Comparison of ENCODE assay signal across 8 mouse cellular contexts in the genomic region with DNA sequence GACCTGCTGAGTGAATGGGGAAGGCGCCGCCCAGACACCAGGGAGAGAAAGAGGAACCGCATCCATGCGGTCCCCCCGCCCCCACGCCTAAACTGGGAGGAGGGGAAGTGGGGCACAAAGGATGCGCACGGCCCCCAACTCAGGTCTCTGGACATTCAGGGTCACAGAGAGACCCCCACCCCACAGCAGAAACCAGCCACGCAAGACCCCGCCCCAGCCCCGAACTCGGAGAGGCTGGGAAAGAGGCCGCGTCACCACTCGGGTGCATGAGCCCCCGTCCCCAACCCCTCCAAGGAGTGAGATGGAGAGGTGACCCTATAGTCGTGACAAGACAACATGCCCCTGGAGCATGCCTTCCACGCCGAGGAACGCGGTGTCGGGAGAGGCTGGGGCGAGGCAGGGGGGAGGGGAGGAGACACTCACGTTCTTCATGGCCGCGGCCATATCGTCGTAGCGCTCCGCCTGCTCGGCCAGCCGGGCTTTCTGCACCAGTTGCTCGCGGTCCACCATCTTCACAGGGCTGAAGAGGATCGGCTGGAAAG. TPM values are rescaled to one million over a fixed set of nuclear protein-coding genes. Genes with fewer than 3 reads are reported as not detected.
A peak's percentile ranks its signal among the peaks of the same experiment; 100 is the strongest.
DNase-seq lines count a peak whose midpoint lies in the region; ATAC-seq lines count a peak whose summit lies in the region.

No protein-coding gene starts in this region.

- DNase-seq in B cell, adult 2 months: peak; percentile 81 to 84
- peak; percentile 66 for DNase-seq in adipocyte (ENCODE audit: low spot score)
- DNase-seq in embryo, embryonic 10.5 days (ENCODE audit: low spot score): peak; percentile 82
- DNase-seq in gastrocnemius, postnatal 14 days: peak; percentile 73
- DNase-seq in hindlimb bud, embryonic 11.5 days (ENCODE audit: extremely low spot score, low read depth, low spot score): peak; percentile 24
- no peak for DNase-seq in limb, embryonic 11.5 days (ENCODE audit: low spot score)
- DNase-seq in midbrain, embryonic 10.5 days (ENCODE audit: low spot score): no peak
- DNase-seq in splenic B cell, adult 2 months (ENCODE audit: low read depth, low spot score): peak; percentile 71

- WGBS in limb, embryonic 11.5 days: under 1% methylated on average over 35 of the region's 35 CpGs
- 0% methylated on average over 34 of the region's 35 CpGs for WGBS in midbrain, embryonic 10.5 days

- ATAC-seq in limb, embryonic 11.5 days (ENCODE audit: insufficient number of reproducible peaks, low FRiP score, low TSS enrichment, low read depth): peak; percentile 63

- intact Hi-C loops in gastrocnemius, postnatal 14 days (cut with DNase I; ENCODE audit: low total_unique reads): no loop called here

- peak overlapping the region; percentile 89 for H3K27ac ChIP-seq in limb, embryonic 11.5 days (replicated peaks; ENCODE audit: low read depth, low read length)
- H3K27ac ChIP-seq in midbrain, embryonic 10.5 days (replicated peaks): peak overlapping the region; percentile 97

- H3K4me3 ChIP-seq in limb, embryonic 11.5 days (ENCODE audit: low read depth, low read length): peak overlapping the region; percentile 66
- H3K4me3 ChIP-seq in midbrain, embryonic 10.5 days: peak overlapping the region; percentile 95

- H3K4me2 ChIP-seq in limb, embryonic 11.5 days (ENCODE audit: low read depth, severe bottlenecking): peak overlapping the region; percentile 78

- H3K27me3 ChIP-seq in limb, embryonic 11.5 days (ENCODE audit: control insufficient read depth, insufficient read depth, low read length): no peaks in the 10 kb centered on the region
- no peaks in the 10 kb centered on the region for H3K27me3 ChIP-seq in midbrain, embryonic 10.5 days (ENCODE audit: low read depth, poor library complexity, severe bottlenecking)
- no peaks in the 10 kb centered on the region for H3K27me3 ChIP-seq in splenic B cell, adult 2 months (ENCODE audit: control insufficient read depth, insufficient read depth, low read length, poor library complexity, severe bottlenecking)

- peaks cover 7% of the 10 kb centered on the region; the same call in 1 of the 2 replicates for H3K36me3 ChIP-seq in limb, embryonic 11.5 days (ENCODE audit: control insufficient read depth, insufficient read depth, low read length)
- H3K36me3 ChIP-seq in midbrain, embryonic 10.5 days: peaks cover 36% of the 10 kb centered on the region
- peaks cover 3% of the 10 kb centered on the region; the same call in 1 of the 2 replicates for H3K36me3 ChIP-seq in splenic B cell, adult 2 months (ENCODE audit: control insufficient read depth, insufficient read depth, low read length, poor library complexity, severe bottlenecking)

- no peaks in the 10 kb centered on the region for H3K4me1 ChIP-seq in limb, embryonic 11.5 days (ENCODE audit: control insufficient read depth, insufficient read depth, low read length)
- peaks cover 26% of the 10 kb centered on the region for H3K4me1 ChIP-seq in midbrain, embryonic 10.5 days

- peak overlapping the region; percentile 75 for H3K9ac ChIP-seq in limb, embryonic 11.5 days (ENCODE audit: low read length)

- H3K9me3 ChIP-seq in limb, embryonic 11.5 days (ENCODE audit: control insufficient read depth, low read length): no peaks in the 10 kb centered on the region
- no peaks in the 10 kb centered on the region for H3K9me3 ChIP-seq in midbrain, embryonic 10.5 days (replicated peaks)

RNA-seq across cellular contexts. Expression of gene Ywhag, which starts 0.4 kb away (rescaled TPM):
- total RNA-seq in gastrocnemius, postnatal 14 days (2021): 100 to 1,000 TPM; 305 to 325 TPM
- polyA plus RNA-seq in limb, embryonic 11.5 days (2014; fragmentation: Nextera tagmentation; extraction: Ambion mirVana): 98.2 and 105 TPM in 2 replicates
- 270 and 311 TPM in 2 replicates for polyA plus RNA-seq in midbrain, embryonic 10.5 days (2016; fragmentation: Nextera tagmentation; extraction: Ambion mirVana)

RNA-seq across cellular contexts. Expression of gene Ssc4d, which starts 40.4 kb away (rescaled TPM):
- total RNA-seq in gastrocnemius, postnatal 14 days (2021): 1 to 10 TPM in 1 of 2 experiments, under 1 TPM in 1; 0.73 to 1.6 TPM
- 4.6 and 5.7 TPM in 2 replicates for polyA plus RNA-seq in limb, embryonic 11.5 days (2014; fragmentation: Nextera tagmentation; extraction: Ambion mirVana)
- polyA plus RNA-seq in midbrain, embryonic 10.5 days (2016; fragmentation: Nextera tagmentation; extraction: Ambion mirVana): 1.7 TPM in 2 replicates

RNA-seq across cellular contexts. Expression of gene Zp3, which starts 45.9 kb away (rescaled TPM):
- total RNA-seq in gastrocnemius, postnatal 14 days (2021): not detected
- not detected in 2 replicates for polyA plus RNA-seq in limb, embryonic 11.5 days (2014; fragmentation: Nextera tagmentation; extraction: Ambion mirVana)
- 0.10 TPM in 1 of 2 replicates, not detected in the other for polyA plus RNA-seq in midbrain, embryonic 10.5 days (2016; fragmentation: Nextera tagmentation; extraction: Ambion mirVana)

RNA-seq across cellular contexts. Expression of gene Hspb1, which starts 46.3 kb away (rescaled TPM):
- total RNA-seq in gastrocnemius, postnatal 14 days (2021): 100 to 1,000 TPM; 257 to 459 TPM
- 30.7 and 35.4 TPM in 2 replicates for polyA plus RNA-seq in limb, embryonic 11.5 days (2014; fragmentation: Nextera tagmentation; extraction: Ambion mirVana)
- 7.8 and 8.5 TPM in 2 replicates for polyA plus RNA-seq in midbrain, embryonic 10.5 days (2016; fragmentation: Nextera tagmentation; extraction: Ambion mirVana)

Comparison
In these comparisons a context has a peak if more than half of its experiments do, and no peak if none do; other contexts are left out.
1. DNase-seq: peak in B cell, adult 2 months (2 of 2), adipocyte (single experiment), embryo, embryonic 10.5 days (single experiment), gastrocnemius, postnatal 14 days (single experiment), hindlimb bud, embryonic 11.5 days (single experiment) and splenic B cell, adult 2 months (single experiment); none in limb, embryonic 11.5 days (single experiment) and midbrain, embryonic 10.5 days (single experiment).